Mouse (Mus musculus): ENCODE data around the gene Atad2b.
A peak's percentile ranks its signal among the peaks of the same experiment; 100 is the strongest.
"Not testable (repeated sequence)": the region's sequence is repeated elsewhere in the genome, so short reads cannot be mapped to it uniquely, and the experiment has no call there.

Gene Atad2b

GRCm38 (mm10) chr12:4910496-4910895, 6.7 kb upstream of the Atad2b start:
- not testable (repeated sequence) for DNase-seq (ENCODE audit: low read depth, low spot score)

- DNase-seq (ENCODE audit: low read depth, low spot score): no peak
Observed at GRCm38 (mm10) chr12:4911716-4912115, 5.4 kb upstream of the Atad2b start.

DNA sequence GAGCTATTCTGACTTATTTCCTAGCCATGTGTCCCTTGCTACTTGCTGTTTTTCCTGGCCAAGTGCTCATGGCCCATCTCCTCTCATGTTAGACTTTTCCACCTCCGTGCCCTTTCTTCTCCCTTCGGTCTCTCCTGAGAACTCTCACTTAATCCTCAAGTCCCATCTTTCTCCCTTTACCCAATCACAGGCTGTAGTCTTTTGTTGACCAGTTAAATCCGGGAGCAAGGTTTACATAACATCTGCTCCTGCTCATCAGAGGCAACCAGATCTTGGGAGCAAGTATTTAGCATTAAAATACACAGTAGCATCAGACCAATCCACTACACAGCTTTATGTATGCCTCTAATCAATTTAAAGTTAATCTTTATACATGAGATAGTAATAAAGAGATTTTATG, 2.7 kb upstream of the Atad2b start:
- no peak for DNase-seq (ENCODE audit: low read depth, low spot score)

DNA sequence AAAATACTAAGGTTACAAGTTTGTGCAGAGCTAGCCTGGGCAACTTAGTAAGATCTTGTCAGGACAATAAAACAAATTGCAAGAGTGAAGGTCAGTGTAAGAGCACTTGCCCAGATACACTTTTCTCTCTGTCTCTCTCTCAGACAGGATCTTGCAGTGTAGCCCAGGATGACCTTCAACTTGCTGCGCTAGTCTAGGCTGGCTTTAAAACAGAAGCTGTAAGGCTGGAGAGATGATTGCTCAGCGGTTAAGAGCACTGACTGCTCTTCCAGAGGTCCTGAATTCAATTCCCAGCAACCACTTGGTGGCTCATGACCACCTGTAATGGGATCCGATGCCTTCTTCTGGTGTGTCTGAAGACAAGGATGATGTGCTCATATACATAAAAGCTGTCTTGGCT, 2.2 kb upstream of the Atad2b start:
- no peak for DNase-seq (ENCODE audit: low read depth, low spot score)

DNA sequence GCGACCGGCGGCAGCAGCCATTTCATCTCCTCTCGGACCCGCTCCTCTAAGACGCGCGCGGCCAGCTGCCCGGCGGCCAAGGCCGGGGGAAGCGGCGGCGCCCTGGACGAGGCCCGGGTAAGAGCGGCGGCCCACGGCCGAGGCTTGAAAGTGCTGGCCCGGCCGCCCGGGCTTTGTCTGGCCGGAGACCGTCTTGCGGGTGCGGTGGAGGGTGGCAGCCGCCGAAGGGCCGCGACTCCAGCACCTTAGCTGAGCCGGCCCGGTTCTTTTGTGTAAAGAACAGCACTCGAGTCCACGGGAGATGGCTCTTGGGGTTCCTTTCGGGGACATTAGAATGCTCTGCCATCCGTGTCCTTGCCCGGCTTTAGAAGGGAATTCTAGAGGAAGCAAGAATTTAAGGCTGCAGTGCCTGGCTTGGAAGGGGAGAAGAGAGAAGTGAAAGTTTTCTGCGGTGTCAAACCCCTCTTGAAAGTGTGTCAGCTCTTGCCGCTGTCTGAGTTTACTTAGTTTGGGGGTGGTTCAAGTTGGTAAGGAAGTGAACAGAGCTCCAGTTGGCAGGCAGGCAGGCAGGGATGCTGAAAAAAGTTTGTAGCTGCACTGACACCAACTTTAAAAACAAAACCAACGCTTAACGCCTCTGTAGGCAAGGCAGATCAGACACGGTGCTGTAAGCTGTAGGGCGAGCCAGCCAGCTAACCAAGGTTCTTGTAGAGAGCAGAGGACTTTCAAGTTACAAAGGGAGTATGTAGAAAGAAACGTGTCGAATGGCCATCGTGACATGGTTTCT, 845 bp downstream of the Atad2b start:
- DNase-seq (ENCODE audit: low read depth, low spot score): peak; percentile 90

DNA sequence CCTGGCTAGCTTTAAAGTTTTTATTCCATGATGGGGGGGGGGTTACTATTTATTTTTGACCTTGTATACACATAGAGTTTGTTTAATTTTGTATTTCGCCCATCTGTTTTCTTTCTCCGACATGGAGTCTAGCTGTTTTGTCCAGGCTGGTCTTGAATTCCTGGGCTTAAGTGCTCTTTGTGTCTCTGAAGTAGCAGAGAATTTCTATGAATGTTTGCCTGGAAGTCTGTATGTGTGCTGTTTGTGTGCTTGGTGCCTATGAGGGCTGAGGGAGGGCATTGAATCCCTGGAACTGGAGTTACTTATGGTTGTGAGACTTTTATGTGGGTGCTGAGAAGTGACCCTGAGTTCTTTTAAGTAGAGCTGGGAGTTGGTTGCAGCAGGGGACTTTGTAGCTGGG, 11.0 kb downstream of the Atad2b start:
- no peak for DNase-seq (ENCODE audit: low read depth, low spot score)

- no peak for DNase-seq (ENCODE audit: low read depth, low spot score)
Observed at GRCm38 (mm10) chr12:4930820-4931548, 13.8 kb downstream of the Atad2b start.

- DNase-seq (ENCODE audit: low read depth, low spot score): no peak
Observed at GRCm38 (mm10) chr12:4952272-4952671, 35.1 kb downstream of the Atad2b start.

DNA sequence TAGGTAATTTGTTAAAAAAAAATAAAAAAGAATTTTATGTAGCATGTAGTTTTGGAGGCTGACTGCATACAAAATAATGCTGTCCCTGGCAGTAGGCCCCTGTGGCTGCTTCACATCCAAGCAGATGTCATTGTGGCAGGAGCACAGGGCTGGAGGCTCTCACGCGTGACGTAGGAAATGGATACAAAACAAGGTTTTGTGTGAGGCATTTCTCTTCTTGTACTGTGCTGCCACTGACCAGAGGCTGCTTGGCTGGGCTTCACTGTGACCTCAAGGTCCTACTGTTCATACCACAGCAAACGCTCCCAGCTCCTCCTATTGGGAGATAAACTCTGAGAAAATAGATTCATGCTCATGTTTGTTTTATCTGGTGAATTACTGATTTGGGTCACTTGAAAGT, 36.0 kb downstream of the Atad2b start:
- DNase-seq (ENCODE audit: low read depth, low spot score): no peak

GRCm38 (mm10) chr12:4972939-4973338, 55.8 kb downstream of the Atad2b start:
- DNase-seq (ENCODE audit: low read depth, low spot score): peak; percentile 73

DNA sequence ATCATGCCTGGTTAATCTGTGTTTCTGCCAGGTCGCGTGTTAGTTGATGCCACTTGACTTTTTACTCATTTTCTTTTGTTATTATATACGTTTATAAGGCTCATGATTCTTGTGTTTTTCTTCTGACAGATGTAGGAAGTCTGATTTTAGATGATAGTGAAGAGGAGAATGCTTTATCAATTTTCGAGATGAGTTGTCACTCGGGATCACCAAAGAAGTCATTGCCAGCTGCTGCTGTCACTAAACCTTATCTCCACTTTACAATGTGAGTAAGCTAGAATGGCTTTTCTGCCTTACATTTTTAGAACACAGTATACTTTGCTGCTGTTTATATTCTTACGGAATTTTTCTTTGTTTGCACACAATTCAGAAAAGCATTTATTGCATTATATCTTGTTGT, 61.2 kb downstream of the Atad2b start:
- no peak for DNase-seq (ENCODE audit: low read depth, low spot score)

DNA sequence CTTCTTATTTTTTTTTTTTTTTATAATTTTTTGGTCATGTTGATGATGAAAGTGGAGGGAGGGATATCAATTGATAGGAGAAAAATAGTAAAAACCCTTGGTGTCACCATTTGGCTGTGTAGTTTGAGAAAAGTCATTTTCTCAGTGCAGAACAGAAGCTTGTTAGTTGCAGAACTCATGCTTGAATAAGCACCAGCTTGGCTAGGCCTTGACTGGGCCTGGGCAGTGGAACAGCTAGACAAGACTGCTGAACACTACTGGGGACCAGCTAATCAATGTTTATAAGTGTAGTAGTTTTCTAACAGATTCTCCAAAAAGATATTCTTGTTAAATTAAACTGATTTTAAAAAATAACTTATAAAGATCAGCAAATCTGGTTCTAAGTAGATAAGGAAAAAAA, 79.8 kb downstream of the Atad2b start:
- no peak for DNase-seq (ENCODE audit: low read depth, low spot score)

- DNase-seq (ENCODE audit: low read depth, low spot score): no peak
Observed at GRCm38 (mm10) chr12:5005338-5005737, 88.2 kb downstream of the Atad2b start.

DNA sequence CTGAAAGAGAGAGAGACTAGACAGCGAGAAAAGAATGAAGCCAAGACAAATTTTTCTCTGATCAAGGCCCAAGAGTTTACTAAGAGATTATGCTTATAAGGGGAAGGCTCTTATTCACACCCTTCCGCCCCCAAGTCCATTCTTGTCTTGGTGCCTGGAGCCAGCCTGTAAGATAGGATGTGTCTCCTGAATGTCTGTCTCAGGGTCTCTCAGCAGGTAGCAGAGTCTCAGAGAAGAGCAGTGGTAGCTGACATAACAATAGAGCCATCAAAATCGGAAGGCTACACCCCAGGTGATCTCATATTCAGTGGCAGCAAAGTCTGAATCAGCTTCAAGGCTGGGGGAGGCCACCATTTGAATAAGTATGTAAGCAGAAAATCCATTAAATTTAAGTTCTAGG, 88.6 kb downstream of the Atad2b start:
- not testable (repeated sequence) for DNase-seq (ENCODE audit: low read depth, low spot score)

GRCm38 (mm10) chr12:5008638-5009037, 91.5 kb downstream of the Atad2b start:
- not testable (repeated sequence) for DNase-seq (ENCODE audit: low read depth, low spot score)

DNA sequence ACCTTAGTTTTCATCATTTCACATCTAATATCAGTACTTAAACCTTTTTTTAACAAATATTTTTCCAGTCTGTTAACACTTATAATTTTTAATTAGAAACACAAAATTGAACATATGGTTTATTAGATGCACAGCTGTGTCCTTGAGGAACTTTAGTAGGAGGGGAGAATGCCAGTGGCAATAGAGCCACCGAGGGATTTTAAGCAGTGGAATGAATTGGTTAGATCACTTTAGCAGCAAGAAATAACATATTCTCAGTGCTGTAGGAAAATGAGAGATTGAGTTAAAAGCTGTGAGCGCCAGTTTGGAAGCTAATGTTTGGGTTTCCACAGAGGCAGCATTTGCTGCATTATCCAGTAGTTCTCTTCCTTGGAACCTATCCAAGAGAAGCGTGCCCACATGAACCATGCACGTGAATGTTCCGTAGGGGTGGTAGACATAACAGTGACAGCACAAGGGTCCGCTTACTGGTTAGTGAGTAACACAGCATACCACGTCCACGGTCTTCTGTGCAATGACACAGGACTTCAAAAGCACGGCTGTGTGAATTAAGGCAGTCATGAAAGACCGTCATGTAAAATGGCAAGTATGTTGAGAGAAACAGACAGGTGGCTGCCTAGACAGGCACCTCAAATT, 108.2 kb downstream of the Atad2b start:
- no peak for DNase-seq (ENCODE audit: low read depth, low spot score)

GRCm38 (mm10) chr12:5029035-5029434, 111.9 kb downstream of the Atad2b start:
- DNase-seq (ENCODE audit: low read depth, low spot score): peak; percentile 15

DNA sequence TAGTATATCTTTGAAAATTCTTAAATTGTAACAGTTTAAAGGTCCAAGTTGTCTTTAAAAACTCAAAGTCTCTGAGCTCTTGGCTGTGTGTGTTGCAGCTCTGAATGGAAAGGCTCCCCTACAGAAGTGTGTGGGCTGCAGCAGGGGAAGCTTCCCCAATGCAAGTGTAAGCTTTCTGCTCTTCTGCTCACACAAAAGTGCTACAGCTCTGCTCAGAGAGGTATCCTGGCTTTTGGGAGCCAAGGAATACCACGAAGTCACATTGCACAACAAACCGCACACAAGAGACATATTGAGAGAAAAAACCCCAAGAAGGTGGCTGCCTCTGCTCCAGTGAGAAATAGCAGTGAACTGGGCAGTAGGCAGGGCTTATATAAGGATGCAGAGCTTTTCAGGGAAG, 120.9 kb downstream of the Atad2b start:
- DNase-seq (ENCODE audit: low read depth, low spot score): no peak

GRCm38 (mm10) chr12:5044141-5044540, 127.0 kb downstream of the Atad2b start:
- DNase-seq (ENCODE audit: low read depth, low spot score): no peak

- DNase-seq (ENCODE audit: low read depth, low spot score): no peak
Observed at GRCm38 (mm10) chr12:5048104-5048503, 131.0 kb downstream of the Atad2b start.

DNA sequence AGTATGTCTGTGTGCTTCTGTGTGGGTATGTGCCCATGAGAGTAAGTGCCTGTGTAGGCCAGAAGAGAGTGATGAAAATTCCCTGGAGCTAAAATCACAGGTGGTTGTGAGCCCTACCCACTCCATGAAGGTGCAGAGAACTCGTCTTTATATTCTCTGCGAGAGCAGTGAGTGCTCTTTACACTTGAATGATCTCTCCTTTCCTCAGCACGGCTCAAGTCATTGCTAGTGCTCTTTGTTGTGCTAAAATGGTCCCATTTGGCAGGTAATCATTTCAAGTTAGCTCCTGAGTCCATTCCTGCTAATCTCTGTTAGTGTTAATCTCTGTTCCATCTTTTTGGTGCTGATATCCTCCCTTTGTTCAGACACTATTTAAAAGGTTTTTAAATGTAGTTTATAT, 150.4 kb downstream of the Atad2b start:
- no peak for DNase-seq (ENCODE audit: low read depth, low spot score)

DNA sequence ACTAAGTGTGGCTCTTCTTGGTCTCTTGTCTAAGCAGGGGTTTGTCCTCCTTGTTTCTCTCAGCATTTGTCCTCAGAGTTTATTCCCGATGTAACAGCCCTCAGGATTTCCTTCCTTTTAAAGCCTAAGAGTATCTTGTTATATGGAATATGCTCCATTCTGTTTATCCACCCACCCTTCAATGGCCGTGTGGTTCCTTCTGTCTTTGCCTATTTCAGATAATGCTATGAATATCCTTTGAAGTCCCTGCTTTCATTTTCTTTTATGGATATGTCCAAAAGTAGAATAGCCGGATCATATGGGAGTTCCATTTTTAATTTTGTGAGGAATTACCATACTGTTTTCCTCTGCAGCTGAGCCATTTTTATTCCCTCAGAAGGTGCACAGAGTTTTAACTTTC, 153.0 kb downstream of the Atad2b start:
- DNase-seq (ENCODE audit: low read depth, low spot score): no peak

DNA sequence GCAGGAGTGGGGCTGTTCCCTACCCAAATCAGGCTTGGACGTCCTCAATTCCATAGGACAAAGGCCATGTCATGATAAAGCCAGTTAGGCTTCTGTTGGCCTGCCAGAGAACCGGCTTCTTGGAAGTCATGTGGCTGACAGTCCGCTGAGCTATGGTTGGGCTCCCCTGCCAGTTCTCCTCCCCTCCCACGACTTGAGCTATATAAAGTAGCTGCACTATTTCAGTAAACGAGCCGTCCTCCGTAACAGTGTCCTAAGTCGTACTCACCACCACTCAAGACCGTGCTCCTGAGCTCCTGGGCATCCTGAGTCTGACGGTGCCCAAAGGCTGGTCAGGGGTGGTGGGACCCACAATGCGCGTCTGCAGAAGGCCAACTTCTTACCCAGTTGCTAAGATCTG, 156.0 kb downstream of the Atad2b start:
- DNase-seq (ENCODE audit: low read depth, low spot score): no peak
